Mouse (Mus musculus): Measurements from ENCODE around the gene Jtb. TPM values are rescaled to one million over a fixed set of nuclear protein-coding genes. Genes with fewer than 3 reads are reported as not detected.

Jtb gene
- polyA plus RNA-seq, 1 experiment from 2014 or later: 124 TPM

Small RNA genes within 50 kb of the gene (microRNA-seq; reads per million reads assigned to microRNA genes)
- gene Mir7012: not detected

Other genes starting within 250 kb of the Jtb start
- gene Hax1, start 232.8 kb upstream of the Jtb start, polyA plus RNA-seq (2014; fragmentation: Nextera tagmentation; extraction: Ambion mirVana): 145 and 155 TPM in 2 replicates
- 246 and 248 TPM in 2 replicates for gene 4933434E20Rik, start 180.0 kb upstream of the Jtb start, polyA plus RNA-seq (2014; fragmentation: Nextera tagmentation; extraction: Ambion mirVana)
- gene Ubap2l, start 179.0 kb upstream of the Jtb start, polyA plus RNA-seq (2014; fragmentation: Nextera tagmentation; extraction: Ambion mirVana): 132 and 139 TPM in 2 replicates
- gene Tpm3, start 158.9 kb upstream of the Jtb start, polyA plus RNA-seq (2014; fragmentation: Nextera tagmentation; extraction: Ambion mirVana): 385 and 432 TPM in 2 replicates
- 0.28 and 0.30 TPM in 2 replicates for gene Nup210l, start 127.5 kb upstream of the Jtb start, polyA plus RNA-seq (2014; fragmentation: Nextera tagmentation; extraction: Ambion mirVana)
- 1,051 and 1,622 TPM in 2 replicates for gene Rps27, start 17.9 kb upstream of the Jtb start, polyA plus RNA-seq (2014; fragmentation: Nextera tagmentation; extraction: Ambion mirVana)
- 11.3 and 11.9 TPM in 2 replicates for gene Rab13, start 17.9 kb upstream of the Jtb start, polyA plus RNA-seq (2014; fragmentation: Nextera tagmentation; extraction: Ambion mirVana)
- 4.1 and 4.2 TPM in 2 replicates for gene Creb3l4, start 11.9 kb downstream of the Jtb start, polyA plus RNA-seq (2014; fragmentation: Nextera tagmentation; extraction: Ambion mirVana)
- gene Slc39a1, start 16.6 kb downstream of the Jtb start, polyA plus RNA-seq (2014; fragmentation: Nextera tagmentation; extraction: Ambion mirVana): 40.0 and 47.0 TPM in 2 replicates
- 10.7 and 14.1 TPM in 2 replicates for gene Crtc2, start 22.6 kb downstream of the Jtb start, polyA plus RNA-seq (2014; fragmentation: Nextera tagmentation; extraction: Ambion mirVana)
- 3.4 and 3.7 TPM in 2 replicates for gene Dennd4b, start 33.6 kb downstream of the Jtb start, polyA plus RNA-seq (2014; fragmentation: Nextera tagmentation; extraction: Ambion mirVana)
- 14.4 and 15.7 TPM in 2 replicates for gene Gatad2b, start 61.6 kb downstream of the Jtb start, polyA plus RNA-seq (2014; fragmentation: Nextera tagmentation; extraction: Ambion mirVana)
- gene Slc27a3, start 158.3 kb downstream of the Jtb start, polyA plus RNA-seq (2014; fragmentation: Nextera tagmentation; extraction: Ambion mirVana): 11.9 and 13.4 TPM in 2 replicates
- gene Ints3, start 202.0 kb downstream of the Jtb start, polyA plus RNA-seq (2014; fragmentation: Nextera tagmentation; extraction: Ambion mirVana): 20.7 and 25.3 TPM in 2 replicates
- 2.5 and 3.4 TPM in 2 replicates for gene Npr1, start 234.3 kb downstream of the Jtb start, polyA plus RNA-seq (2014; fragmentation: Nextera tagmentation; extraction: Ambion mirVana)
- gene Ilf2, start 244.5 kb downstream of the Jtb start, polyA plus RNA-seq (2014; fragmentation: Nextera tagmentation; extraction: Ambion mirVana): 266 and 312 TPM in 2 replicates

All from forebrain, embryonic 14.5 days (tissue).